Mouse (Mus musculus) left cerebral cortex, postnatal 25 days (tissue): Measurements from ENCODE around the gene Atat1. TPM values are rescaled to one million over a fixed set of nuclear protein-coding genes. Genes with fewer than 3 reads are reported as not detected.
"Not testable (repeated sequence)": the region's sequence is repeated elsewhere in the genome, so short reads cannot be mapped to it uniquely, and the experiment has no call there.

Experiments used
- DNase-seq, 2 experiments: peaks; one replicate each; pipeline ENCODE4 v3.0.0; 2022; ENCODE audit warnings: low spot score in 2 of 2, mixed read lengths in 1 of 2
- intact Hi-C: fragments of 180-260 bp; cut with DNase I; formaldehyde crosslinking; loops from one replicate; pipeline ENCODE4 v1.15.1; 2025
- total RNA-seq, 2 experiments: library from RNA; stranded (reverse); gene quantifications; 2 replicates each; pipeline ENCODE4 v1.2.3; 2021

Gene Atat1
- 10 to 100 TPM; 53.0 to 56.1 TPM for total RNA-seq

DNA sequence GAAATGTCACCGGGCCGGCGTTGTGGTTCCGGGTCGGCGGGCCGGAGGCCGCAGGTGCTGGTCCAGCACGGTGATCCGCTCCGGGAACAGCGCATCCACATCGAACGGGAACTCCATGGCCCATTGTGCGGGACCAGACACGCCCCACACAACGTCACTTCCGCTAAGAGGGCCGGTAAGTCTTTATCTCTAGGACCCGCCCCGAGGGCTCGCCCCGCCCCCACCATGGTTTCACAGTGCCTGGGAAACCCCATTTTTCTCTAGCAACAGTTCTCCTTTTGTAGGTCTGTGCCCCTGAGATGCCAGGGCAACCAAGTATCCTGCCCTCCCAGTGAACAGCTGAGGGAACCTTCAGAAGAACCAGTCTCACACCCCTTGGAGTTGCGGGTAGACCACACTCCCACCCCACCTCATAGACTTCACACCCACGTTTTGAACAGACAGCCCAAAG, at the start of gene Atat1:
Gene Atat1, minus strand, starts transcription at position 157 of the 451 bp plus-strand sequence.
- intact Hi-C loops, result no loop called here
- DNase-seq, result peak; percentile 93 to 95

DNA sequence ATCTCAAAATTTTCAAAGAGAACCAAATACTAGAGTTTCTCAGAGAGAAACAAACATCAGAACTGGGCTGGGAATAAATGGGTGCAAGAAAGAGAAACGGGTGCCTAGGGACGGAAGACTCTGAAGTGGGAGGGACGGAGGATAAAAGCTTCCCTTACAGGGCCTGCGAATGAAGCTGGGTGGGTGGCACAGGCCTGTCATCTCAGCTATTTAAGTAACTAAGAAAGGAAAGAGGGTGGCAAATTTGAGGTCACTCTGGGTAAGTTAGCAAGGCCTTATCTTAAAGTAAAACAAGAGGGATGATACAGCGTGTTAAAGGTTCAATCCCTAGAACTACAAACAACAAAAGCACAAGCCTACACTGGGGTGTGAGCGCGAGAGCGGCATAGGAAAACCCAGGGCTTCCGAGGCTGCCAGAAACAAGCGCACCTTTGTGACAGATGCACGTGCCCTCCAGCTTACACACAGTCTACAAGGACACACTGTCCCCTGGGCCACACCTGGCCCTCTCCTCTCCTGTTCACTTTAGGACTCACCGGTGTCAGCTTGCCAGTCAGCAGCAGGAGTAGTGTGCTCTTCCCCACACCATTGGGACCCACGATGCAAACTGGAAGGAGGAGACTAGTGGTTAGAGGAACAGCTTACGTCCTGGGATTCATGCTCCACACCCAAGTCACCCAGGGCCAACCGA, 48.8 kb upstream of the Atat1 start:
- DNase-seq, result peak in 1 of 2 experiments; percentile 34
- intact Hi-C loops, result no loop called here

- intact Hi-C loops, result no loop called here
- no peak for DNase-seq
These were observed 44.8 kb upstream of the Atat1 start for GRCm38 (mm10) chr17:35954665-35955064.

GRCm38 (mm10) chr17:35952559-35952958, 42.7 kb upstream of the Atat1 start:
- intact Hi-C loops, DNase-seq: not testable (repeated sequence)

GRCm38 (mm10) chr17:35950946-35951345, 41.1 kb upstream of the Atat1 start:
- DNase-seq, intact Hi-C loops: not testable (repeated sequence)

DNA sequence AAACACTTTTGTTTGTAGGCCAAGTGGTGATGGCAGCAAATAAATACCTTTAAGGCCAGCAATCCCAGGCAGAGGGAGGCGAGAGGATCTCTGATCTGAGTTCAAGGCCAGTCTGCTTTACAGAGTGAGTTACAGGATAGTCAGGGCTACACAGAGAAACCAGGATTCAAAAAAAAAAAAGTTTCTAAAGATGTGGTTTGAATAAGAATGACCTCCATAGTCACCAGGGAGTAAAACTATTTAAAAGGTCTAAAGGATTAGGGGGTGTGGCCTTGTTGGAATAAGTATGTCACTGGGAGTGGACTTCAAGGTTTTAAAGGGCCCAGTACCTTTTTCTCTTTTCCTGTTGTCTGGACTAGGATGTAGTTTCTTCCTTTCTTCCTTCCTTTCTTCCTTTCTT, 30.1 kb upstream of the Atat1 start:
- intact Hi-C loops, result loop anchor here (5.0 to 10.0 kb wide), 4 partner anchors 125 to 477 kb away; partner anchors contain the start of gene H2-T3

DNA sequence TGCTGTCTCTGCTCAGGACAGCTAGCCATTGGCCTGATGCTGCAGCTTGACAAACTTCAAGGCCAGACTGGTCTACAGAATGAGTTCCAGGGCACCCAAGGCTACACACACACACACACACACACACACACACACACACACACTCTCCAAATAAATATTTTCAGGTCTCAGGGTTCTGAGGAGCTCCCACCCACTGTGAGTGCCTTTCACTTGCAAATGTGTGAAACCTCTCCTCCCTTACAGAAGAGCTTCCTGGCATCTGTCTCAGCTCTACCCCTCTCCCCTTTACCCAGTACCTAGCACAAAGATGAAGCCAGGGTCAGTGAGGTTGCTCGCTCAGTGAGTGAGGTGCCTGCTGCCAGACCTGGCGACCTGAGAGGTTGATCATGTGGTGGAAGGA, 29.2 kb upstream of the Atat1 start:
- no peak for DNase-seq
- intact Hi-C loops, result loop anchor here (5.0 to 10.0 kb wide), 4 partner anchors 126 to 478 kb away; partner anchors contain the start of gene H2-T3

More for the DNA sequence above, 30.1 kb upstream of the Atat1 start:
- no peak for DNase-seq

GRCm38 (mm10) chr17:35937700-35938348, 27.9 kb upstream of the Atat1 start:
- peak; percentile 58 to 59 for DNase-seq
- intact Hi-C loops, result loop anchor here (1.0 to 10.0 kb wide), 5 partner anchors 55 to 479 kb away; partner anchors contain the start of gene H2-T3

DNA sequence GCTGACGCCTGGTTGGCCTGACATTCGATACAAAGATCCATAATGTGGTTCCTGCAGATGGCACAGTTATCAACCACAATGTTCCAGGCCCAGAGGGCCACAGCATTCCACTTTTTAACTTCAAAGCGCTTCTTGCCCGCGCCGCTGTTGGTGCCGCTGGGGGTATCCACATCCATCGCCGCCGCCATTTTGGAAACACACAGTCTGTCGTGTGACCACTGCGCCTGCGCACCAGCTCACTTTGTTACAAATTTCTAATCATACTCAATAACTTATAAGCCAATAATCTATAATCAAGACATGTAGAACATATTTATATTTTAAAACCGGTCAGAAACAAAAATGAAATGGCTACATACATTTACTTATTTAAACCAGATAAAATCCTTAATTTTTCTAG, 25.9 kb upstream of the Atat1 start:
- intact Hi-C loops, result loop anchor here (5.0 to 10.0 kb wide), 4 partner anchors 129 to 482 kb away; partner anchors contain the start of gene H2-T3
- DNase-seq, result not testable (repeated sequence)

DNA sequence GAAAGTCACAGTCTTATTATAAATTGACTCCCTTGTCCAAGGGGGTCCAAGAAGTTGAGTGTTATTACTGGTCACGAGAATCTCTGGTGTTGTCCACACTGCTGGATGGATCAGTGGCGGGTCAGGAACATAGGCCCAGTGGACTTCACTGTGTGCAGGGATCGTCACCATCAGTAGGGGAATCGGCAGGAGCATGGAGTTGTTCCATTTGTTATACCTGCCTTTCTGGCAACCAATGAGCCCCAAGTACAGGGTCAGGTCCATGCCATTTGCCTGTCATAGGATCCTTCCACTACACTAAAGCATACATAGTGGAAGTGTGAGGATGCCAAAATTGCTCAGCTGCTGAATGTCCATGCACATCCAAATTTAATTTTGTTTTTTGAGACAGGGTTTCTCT, 22.7 kb upstream of the Atat1 start:
- intact Hi-C loops, result loop anchor here (10.0 kb wide), 2 partner anchors 132 to 262 kb away; partner anchors contain the start of gene H2-T3
- no peak for DNase-seq

DNA sequence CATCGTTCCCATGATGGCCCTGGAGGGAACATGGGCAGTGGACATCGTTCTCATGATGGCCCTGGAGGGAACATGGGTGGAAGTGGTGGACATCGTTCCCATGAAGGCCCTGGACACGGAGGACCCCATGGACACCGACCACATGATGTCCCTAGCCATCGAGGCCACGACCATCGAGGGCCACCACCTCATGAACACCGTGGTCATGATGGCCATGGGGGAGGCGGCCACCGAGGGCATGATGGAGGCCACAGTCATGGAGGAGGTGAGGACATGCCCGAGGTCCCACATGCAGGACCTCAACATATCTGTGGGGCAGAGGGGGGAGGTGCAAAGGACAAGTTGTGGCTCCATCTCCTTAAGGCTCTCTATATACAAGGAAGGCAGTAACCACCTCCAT, 20.8 kb upstream of the Atat1 start:
- intact Hi-C loops, result loop anchor here (10.0 kb wide), 2 partner anchors 134 to 264 kb away; partner anchors contain the start of gene H2-T3
- no peak for DNase-seq

DNA sequence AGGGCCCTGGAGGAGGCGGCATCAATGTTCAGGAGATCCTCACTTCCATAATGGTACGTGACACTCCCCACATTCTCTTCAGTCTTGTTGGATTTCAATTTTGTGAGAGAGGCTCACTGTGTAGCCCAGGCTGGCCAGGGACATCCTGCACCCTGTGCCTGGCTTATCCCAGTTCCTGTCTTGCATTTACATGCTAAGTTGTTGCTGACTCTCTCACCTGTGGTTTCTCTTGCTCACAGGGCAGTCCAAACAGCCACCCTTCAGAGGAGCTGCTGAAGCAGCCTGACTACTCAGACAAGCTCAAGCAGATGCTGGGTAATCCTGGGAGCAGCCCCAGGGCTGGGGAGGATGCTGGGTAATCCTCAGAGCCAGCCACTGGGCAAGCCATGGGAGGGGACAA, 19.7 kb upstream of the Atat1 start:
- intact Hi-C loops, result no loop called here

GRCm38 (mm10) chr17:35927471-35927870, 17.6 kb upstream of the Atat1 start:
- intact Hi-C loops, result no loop called here

More for the DNA sequence above, 19.7 kb upstream of the Atat1 start:
- no peak for DNase-seq

GRCm38 (mm10) chr17:35923281-35923680, 13.4 kb upstream of the Atat1 start:
- intact Hi-C loops, result no loop called here
- no peak for DNase-seq

More at GRCm38 (mm10) chr17:35927471-35927870, 17.6 kb upstream of the Atat1 start:
- DNase-seq, result no peak

DNA sequence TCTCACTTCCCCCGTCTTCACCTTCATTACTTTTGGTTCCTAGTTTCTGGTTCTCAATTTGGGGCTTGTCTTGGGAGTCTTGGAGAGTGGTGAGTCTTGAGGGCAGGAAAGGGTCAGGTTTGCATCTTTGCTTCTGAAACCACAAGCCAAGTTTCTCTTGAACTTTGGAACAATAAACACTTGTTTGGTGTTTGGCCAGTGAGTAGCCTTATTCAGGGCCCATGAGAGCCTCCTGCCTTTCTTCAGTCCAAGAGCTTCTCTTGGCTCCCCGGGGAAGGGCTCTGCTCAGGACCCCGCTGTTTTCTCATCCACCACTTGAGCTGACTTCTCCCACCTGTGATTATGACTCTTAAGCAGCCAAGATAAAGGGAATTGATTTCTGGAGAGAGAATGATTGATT, 12.7 kb upstream of the Atat1 start:
- intact Hi-C loops, result no loop called here
- no peak for DNase-seq

- no peak for DNase-seq
- intact Hi-C loops, result no loop called here
These were observed 11.8 kb upstream of the Atat1 start for GRCm38 (mm10) chr17:35921710-35922109.

DNA sequence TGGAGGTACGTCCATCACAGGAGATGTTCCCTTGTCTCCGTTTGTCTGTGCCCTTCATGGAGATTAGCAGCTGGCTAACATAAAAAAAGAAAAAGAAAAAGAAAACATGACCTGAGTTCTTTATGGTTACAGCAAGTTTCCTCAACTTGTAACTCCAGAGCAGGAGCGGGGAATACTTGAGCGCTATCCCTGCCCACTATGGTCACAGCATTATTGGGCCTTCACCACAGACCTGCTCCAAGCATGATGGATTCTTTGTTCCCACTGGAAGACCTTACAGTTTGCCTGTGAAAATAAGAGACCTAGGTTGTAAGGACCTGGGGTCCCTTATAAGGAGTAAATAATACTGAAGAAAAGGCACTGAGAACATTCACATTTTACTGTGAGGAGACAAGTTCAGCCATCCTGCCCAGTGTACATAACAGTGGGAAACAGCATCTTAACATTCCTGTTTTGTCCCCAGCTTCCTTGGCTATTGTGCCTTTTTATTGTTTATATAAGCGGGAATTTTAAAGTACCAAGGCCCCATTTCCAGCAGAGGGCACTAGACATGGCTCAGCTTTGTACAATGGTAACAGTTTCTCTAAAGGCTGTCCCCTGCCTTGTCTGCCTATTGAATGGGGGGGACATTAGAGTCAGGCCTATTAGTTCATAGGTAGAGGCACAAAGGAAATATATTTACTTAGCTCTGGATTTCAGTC, 11.1 kb upstream of the Atat1 start:
- DNase-seq, result peak in 1 of 2 experiments; percentile 59
- intact Hi-C loops, result no loop called here

- no peak for DNase-seq
- intact Hi-C loops, result no loop called here
These were observed 10.5 kb upstream of the Atat1 start for GRCm38 (mm10) chr17:35920384-35920783.

DNA sequence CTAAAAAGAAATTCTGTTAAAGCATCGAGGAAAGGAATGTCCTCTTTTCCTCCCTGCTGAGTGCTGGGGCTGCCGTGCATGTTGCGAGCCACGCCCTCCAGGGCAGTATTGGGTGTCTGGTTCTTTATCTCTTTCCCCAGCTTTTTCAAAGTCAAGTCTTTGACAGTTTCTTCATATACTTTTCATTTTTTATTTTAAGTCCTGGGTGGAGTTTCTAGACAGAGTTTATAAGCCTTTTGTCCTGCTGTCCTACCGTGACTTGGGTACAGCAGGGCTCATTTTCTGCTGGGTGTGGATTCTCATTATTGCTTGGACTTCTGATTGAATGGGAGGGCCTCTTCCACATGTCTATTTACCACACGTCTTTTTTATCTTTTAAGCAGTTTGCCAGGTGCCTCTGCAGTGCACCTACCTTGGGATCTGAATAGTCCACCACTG, 10.0 kb upstream of the Atat1 start:
- DNase-seq, result no peak
- intact Hi-C loops, result loop anchor here (5.0 kb wide), 1 partner anchor 83 kb away; the partner anchor contains the start of gene Tubb5
